Mouse (Mus musculus) heart, adult 11 months (tissue): Measurements from ENCODE around the gene Slc38a1.
A peak's percentile ranks its signal among the peaks of the same experiment; 100 is the strongest.

ENCODE experiments used
- DNase-seq: peaks from one replicate; pipeline ENCODE4 v3.0.0; 2022

Slc38a1 gene

DNA sequence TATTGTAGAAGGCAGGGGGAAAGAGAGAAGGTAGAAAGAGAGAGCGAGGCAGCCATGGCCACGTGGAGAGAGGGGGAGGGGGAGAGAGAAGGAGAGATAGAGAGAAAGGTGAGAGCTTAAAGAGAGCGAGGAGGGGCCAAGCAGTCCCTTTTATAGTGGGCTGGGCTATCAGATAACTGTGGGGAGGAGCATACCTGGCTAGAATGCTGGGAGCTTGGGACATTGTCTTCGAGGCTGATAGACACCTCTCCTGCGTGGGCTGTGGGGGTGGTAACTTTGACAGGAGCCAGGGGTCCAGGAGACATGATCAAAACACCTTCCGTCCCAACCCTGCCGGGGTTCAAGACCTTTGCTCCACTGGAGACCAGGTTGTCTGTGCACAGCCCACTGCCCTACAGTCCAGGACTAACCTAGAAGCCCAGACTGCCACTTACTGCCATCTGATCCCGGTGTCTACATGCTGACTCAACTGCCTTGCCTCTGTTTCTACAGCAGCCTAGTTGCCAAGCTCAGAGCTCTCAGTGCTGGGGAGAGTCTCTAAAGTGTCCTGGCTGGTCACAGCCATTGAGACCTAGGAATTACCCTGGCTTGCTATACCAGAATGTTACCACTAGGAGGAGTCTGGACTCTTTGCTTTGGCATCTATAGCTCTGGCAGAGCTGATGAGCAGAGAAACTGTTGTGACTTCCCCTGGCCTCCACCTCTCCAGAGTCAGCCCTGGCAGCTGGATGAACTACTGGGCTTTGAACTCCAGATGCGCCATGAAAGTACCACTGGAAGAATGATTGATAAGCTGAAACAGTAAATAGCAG lies 90.9 kb downstream of the Slc38a1 start:
- peak; percentile 92 for DNase-seq

DNA sequence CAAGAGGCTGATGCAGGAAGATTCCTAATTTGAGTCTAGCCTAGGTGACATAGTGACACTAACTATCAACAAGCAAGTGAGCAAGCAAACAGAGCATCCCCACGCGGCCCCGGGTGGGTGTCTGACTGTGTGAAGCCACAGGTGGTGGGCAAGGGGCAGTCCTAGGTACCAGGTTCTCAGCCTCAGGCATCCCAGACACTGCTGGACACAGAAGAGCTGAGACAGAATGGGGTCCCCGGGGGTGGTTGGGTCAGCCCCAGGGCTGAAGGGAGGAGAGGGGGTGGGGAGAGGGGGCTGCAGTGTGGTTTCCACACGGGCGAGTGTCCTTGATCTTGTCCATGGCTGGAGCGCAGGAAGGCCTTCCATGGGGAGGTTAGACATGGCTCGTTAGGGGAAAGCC lies 91.6 kb downstream of the Slc38a1 start:
- DNase-seq, result peak; percentile 84

DNA sequence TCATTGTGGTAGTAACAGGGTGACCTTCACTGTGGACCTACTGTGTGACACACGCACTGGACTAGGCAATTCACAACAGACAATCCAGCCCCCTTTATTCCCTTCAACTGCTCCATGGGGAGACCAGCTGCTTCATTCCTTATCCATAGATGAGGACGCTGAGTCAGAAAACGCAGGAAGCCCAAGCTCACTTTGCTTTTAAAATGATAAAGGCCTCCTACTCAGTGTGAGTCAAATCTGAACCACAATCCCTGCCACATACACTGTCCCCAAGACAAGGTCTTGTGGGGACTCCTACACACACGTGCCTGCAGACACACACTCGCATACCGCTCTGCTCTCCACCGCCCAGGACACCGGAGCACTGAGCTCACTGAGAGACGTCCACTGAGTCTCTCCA lies 94.3 kb downstream of the Slc38a1 start:
- peak; percentile 63 for DNase-seq

DNA sequence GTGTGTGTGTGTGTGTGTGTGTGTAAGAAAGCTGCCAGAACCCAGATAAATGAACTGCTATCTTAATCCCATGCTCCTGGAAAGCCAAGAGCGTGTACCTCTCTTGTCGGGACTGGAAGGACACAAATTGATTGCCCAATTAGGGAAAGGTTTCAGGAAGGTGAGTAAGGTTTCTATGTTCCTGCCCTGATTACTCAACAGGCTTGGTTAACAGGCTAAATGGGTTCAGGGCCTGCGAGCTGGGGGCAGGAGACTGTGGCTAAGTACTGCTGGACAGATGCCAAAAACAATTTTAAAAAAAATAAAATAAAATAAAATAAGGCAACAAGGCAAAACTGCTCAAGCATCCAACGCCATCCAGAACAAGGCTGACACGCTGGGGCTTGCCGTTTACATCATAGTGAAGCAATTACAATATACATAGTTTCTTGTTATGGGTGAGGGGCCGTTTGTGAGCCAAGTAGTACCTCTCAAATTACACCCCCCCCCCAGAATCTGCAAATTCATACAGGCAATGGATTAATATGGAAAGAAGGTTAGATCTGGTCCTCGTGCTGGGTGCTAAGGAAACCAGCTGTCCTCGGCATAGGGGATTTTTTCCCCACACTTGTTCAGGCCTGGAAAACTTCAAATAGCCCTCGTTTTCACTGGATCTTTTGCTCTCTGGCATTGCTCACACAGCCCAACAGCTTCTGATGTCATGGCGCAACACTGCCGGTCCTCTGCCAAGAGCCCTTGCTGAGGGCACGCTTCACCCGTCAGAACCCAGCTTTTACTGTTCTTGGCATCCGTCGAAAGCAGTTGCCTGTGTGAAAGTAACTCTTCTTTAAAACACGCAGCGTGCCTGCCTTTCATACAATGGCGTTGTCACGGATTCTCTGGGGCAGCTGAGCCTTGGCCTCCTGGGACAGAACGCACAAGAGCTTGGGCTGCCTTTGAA lies 95.2 kb downstream of the Slc38a1 start:
- DNase-seq, result peak; percentile 78

DNA sequence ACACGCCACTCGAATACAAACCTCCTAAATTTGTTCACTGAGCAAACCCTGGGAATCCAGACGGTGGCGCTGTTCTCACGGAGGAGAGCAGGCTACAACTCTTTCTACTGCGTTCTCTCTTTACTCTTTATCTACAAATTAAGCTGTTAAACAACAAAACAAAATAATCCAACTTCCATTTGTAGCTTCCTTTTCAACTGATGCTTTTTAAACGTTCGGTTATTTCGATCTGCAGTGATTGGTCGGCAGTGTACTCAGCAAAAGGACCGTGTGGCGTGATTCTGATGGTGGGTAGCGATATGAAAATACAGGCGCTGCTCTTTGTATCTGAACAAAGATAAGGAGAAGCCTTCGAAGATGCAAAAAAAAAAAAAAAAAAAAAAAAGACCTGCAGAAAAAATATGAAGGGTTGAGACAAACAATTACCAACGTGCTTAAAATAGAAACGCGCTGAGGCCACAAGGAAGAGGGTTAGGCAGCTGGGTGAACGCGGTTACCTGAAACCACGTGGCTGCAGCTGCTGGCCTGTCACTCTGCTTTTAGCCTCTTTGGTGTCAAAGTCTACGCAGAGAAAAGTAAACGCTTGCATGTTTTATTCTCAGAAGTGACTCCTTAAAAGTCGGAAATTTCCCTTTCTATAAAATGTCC lies 99.4 kb downstream of the Slc38a1 start:
- DNase-seq, result peak; percentile 88

DNA sequence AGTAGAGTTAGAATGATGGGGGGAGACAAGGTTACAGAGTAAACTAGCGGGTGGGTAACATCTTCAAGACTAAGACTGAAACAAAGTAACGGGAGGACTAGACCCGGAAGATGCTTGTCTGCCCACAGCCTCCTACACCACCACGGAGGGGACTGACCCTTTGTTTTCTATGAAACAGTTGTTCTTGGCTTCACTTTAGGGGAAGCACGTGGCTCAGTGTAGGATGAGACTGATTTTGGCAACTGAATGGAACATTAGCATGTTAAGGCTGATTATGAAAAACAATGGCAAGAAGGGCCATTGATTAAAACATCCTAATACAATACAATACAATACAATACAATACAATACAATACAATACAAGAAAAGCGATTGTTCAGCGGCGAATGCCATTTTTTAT lies 100.6 kb downstream of the Slc38a1 start:
- DNase-seq, result peak; percentile 40

DNA sequence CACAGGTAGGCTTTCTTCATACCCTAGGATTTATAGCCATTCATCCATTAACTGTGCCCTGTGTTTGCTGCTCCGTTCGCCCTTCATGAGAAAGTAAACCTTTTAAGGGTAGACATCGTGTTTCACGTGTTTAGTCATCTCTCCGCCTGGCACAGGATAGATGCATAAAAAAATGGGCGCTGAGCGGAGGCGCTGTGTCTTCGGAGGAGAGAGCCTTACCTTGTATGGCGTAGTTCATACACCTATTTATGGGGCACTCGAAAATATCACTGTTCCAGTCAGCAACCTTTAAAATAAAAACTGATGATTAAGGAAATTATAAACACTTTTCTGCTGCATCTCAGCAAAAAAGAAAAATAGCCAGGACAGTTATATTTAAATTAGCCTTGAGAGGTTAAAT lies 105.4 kb downstream of the Slc38a1 start:
- DNase-seq, result peak; percentile 43

DNA sequence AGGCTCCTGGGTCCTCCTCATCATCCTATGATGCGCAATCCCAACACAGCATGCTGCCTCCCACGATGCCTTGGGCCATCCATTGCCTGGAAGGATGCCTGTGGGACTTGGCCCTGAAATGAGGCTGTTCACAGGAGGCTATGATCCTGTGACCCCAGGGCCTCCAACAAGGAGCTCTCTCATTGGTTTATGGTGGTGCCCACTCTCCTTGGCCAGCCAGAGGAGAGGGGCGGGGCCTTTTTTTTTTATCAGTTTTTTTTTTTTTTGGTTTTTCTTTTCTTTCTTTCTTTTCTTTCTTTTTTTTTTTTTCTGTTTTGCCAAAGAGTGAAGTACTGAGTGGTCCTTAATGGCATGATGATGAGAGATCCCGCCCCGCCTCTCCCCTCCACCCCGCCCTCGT lies 106.3 kb downstream of the Slc38a1 start:
- peak; percentile 84 for DNase-seq

DNA sequence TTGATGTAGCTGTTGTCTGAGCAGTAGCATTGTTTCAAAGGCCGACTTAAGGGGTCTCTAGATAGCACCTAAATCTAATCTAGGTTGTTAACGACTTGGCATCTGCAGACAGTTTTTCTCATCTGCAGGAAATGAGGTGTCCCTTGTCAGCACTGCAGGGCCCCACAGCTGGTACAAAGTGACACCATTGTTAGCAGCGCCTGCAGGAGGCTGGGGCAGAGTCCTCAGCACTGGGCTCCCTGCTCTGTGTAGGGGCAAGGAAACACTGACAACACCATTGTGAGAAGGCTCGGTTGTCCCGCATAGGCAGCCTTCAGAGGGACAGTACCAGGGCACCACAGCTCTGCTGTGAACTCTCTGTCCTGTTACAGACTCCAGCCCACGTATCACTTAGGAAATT lies 115.0 kb downstream of the Slc38a1 start:
- peak; percentile 46 for DNase-seq

DNA sequence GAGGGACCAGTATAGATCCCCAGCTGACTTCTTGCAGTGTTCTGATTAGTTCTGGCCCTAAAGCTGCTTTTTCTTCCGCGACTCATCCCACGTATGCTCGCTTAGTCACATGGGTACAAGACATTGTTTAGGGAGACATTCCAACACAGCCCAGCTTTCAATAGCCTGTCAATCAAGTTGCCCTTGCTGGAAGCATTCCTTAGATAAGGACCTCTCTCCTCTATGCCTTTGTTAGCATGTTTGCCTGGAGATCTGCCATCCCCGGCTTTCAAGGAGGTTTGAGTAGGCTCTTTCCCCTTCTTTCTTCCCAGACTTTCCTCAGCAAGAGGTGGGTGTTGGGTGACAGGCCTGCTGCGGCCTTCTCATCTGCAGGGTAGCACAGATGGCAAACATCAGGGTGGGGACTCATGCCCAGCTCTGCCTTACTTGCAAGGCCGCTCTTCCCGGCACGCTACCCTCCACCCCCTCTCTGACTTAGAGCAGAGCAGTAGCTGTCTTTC lies 118.4 kb downstream of the Slc38a1 start:
- DNase-seq, result peak; percentile 89
